Mouse (Mus musculus) midbrain, embryonic 13.5 days (tissue): ENCODE results near the gene Ppm1k. TPM values are rescaled to one million over a fixed set of nuclear protein-coding genes. Genes with fewer than 3 reads are reported as not detected.
"Not testable (repeated sequence)": the region's sequence is repeated elsewhere in the genome, so short reads cannot be mapped to it uniquely, and the experiment has no call there.

Experiments
- ATAC-seq: fragments of 200-750 bp; cut with Nextera tagmentation; 2 replicates; pipeline ENCODE4 v1.8.0; 2017; ENCODE audit warnings: mild to moderate bottlenecking, moderate TSS enrichment, moderate library complexity
- H3K27ac ChIP-seq: fragments of 300-500 bp; sonication (generic); 2 replicates; pipeline ENCODE4 v1.5.1; 2015; ENCODE audit warnings: inconsistent platforms, mild to moderate bottlenecking, moderate library complexity
- H3K27me3 ChIP-seq: fragments of 300-500 bp; sonication (generic); 2 replicates; pipeline ENCODE4 v1.6.1; 2015; ENCODE audit warnings: mild to moderate bottlenecking, inconsistent platforms
- H3K36me3 ChIP-seq: fragments of 300-500 bp; sonication (generic); 2 replicates; pipeline ENCODE4 v1.6.1; 2015; ENCODE audit warnings: mild to moderate bottlenecking, inconsistent platforms
- H3K4me1 ChIP-seq: fragments of 300-500 bp; sonication (generic); replicated peaks from 2 replicates; pipeline ENCODE4 v1.6.1; 2015; ENCODE audit warnings: inconsistent platforms
- H3K4me2 ChIP-seq: fragments of 300-500 bp; sonication (generic); replicated peaks from 2 replicates; pipeline ENCODE4 v1.6.1; 2015; ENCODE audit warnings: moderate library complexity, mild to moderate bottlenecking, inconsistent platforms
- H3K4me3 ChIP-seq: fragments of 300-500 bp; sonication (generic); replicated peaks from 2 replicates; pipeline ENCODE4 v1.5.1; 2015; ENCODE audit warnings: mild to moderate bottlenecking, inconsistent platforms
- H3K9ac ChIP-seq: fragments of 300-500 bp; sonication (generic); replicated peaks from 2 replicates; pipeline ENCODE4 v1.6.1; 2015; ENCODE audit warnings: mild to moderate bottlenecking, inconsistent platforms
- H3K9me3 ChIP-seq: fragments of 300-500 bp; sonication (generic); 2 replicates; pipeline ENCODE4 v1.6.1; 2016; ENCODE audit warnings: mild to moderate bottlenecking, inconsistent platforms
- WGBS: fragments of 180-500 bp; shearing (Covaris S2); methylation state at CpG from one replicate; pipeline ENCODE4 v1.1.7; 2015; 5-methylcytosine and 5-hydroxymethylcytosine counted together
- polyA plus RNA-seq: library from polyadenylated mRNA; unstranded; fragments of >200 nt; fragmentation: Nextera tagmentation; extraction: Ambion mirVana; gene quantifications from 2 replicates; pipeline ENCODE4 v1.2.1, GENCODE M21; 2015

Gene Ppm1k
- polyA plus RNA-seq, 1 experiment from 2014 or later: 7.5 TPM

- H3K4me3 ChIP-seq, H3K27me3 ChIP-seq, H3K9ac ChIP-seq, ATAC-seq, H3K27ac ChIP-seq, H3K9me3 ChIP-seq, H3K4me2 ChIP-seq, H3K4me1 ChIP-seq, H3K36me3 ChIP-seq: not testable (repeated sequence)
These were observed 8.3 kb upstream of the Ppm1k start for GRCm38 (mm10) chr6:57543591-57543990.

GRCm38 (mm10) chr6:57541737-57542335, 6.6 kb upstream of the Ppm1k start:
- Histone ChIP-seq H3K9ac (no peak overlapping the region), H3K27ac (no peak overlapping the region), H3K4me1 (no peaks in the 10 kb centered on the region), H3K4me2 (no peak overlapping the region), H3K36me3 (no peaks in the 10 kb centered on the region), H3K27me3 (no peaks in the 10 kb centered on the region), H3K9me3 (no peaks in the 10 kb centered on the region), H3K4me3 (no peak overlapping the region)
- WGBS: 80% methylated on average over 1 of the region's 1 CpGs
- no peak for ATAC-seq

GRCm38 (mm10) chr6:57540950-57541498, 5.8 kb upstream of the Ppm1k start:
- 81% methylated on average over 5 of the region's 5 CpGs for WGBS
- Histone ChIP-seq H3K36me3 (no peaks in the 10 kb centered on the region), H3K4me3 (no peak overlapping the region), H3K9ac (no peak overlapping the region), H3K4me2 (no peak overlapping the region), H3K27ac (no peak overlapping the region), H3K4me1 (0 out of 2 replicates have a peak, but pooled peaks cover under 1% of the 10 kb centered on the region), H3K27me3 (no peaks in the 10 kb centered on the region), H3K9me3 (no peaks in the 10 kb centered on the region)
- ATAC-seq: no peak

- ATAC-seq: no peak
- Histone ChIP-seq H3K27ac (no peak overlapping the region), H3K4me1 (peaks cover 13% of the 10 kb centered on the region), H3K27me3 (no peaks in the 10 kb centered on the region), H3K9me3 (no peaks in the 10 kb centered on the region), H3K4me2 (no peak overlapping the region), H3K36me3 (no peaks in the 10 kb centered on the region), H3K4me3 (no peak overlapping the region), H3K9ac (no peak overlapping the region)
- 91% methylated on average over 5 of the region's 5 CpGs for WGBS
These were observed 2.6 kb upstream of the Ppm1k start for GRCm38 (mm10) chr6:57537887-57538286.

- Histone ChIP-seq H3K27me3 (no peaks in the 10 kb centered on the region), H3K36me3 (no peaks in the 10 kb centered on the region), H3K9me3 (no peaks in the 10 kb centered on the region), H3K4me2 (peak overlapping the region; percentile 80), H3K4me3 (peak overlapping the region; percentile 86), H3K9ac (peak overlapping the region; percentile 60), H3K4me1 (peaks cover 13% of the 10 kb centered on the region), H3K27ac (peak overlapping the region; percentile 42)
- WGBS: 22% methylated on average over 14 of the region's 14 CpGs
- ATAC-seq: peak; percentile 59
These were observed 852 bp upstream of the Ppm1k start for GRCm38 (mm10) chr6:57535971-57536669.

- H3K36me3 ChIP-seq: no peaks in the 10 kb centered on the region
- peak overlapping the region; percentile 85 for H3K9ac ChIP-seq
- H3K4me3 ChIP-seq: peak overlapping the region; percentile 86
- H3K27me3 ChIP-seq: no peaks in the 10 kb centered on the region
- H3K27ac ChIP-seq: peak overlapping the region; percentile 57
- H3K4me2 ChIP-seq: peak overlapping the region; percentile 80
- ATAC-seq: peak; percentile 70
- WGBS: 1% methylated on average over 31 of the region's 31 CpGs
- no peaks in the 10 kb centered on the region for H3K9me3 ChIP-seq
- peaks cover 13% of the 10 kb centered on the region for H3K4me1 ChIP-seq
These were observed 519 bp downstream of the Ppm1k start for GRCm38 (mm10) chr6:57534611-57535286.

GRCm38 (mm10) chr6:57534231-57534610, 1.0 kb downstream of the Ppm1k start:
- H3K9me3 ChIP-seq: no peaks in the 10 kb centered on the region
- peaks cover 13% of the 10 kb centered on the region for H3K4me1 ChIP-seq
- peak overlapping the region; percentile 80 for H3K4me2 ChIP-seq
- no peak for ATAC-seq
- H3K9ac ChIP-seq: peak overlapping the region; percentile 85
- no peaks in the 10 kb centered on the region for H3K27me3 ChIP-seq
- peak overlapping the region; percentile 57 for H3K27ac ChIP-seq
- H3K36me3 ChIP-seq: no peaks in the 10 kb centered on the region
- 7% methylated on average over 8 of the region's 8 CpGs for WGBS
- peak overlapping the region; percentile 86 for H3K4me3 ChIP-seq

GRCm38 (mm10) chr6:57533410-57533809, 1.9 kb downstream of the Ppm1k start:
- no peaks in the 10 kb centered on the region for H3K9me3 ChIP-seq
- H3K27me3 ChIP-seq: no peaks in the 10 kb centered on the region
- H3K4me2 ChIP-seq: peak overlapping the region; percentile 80; the same call in 1 of the 2 replicates
- H3K9ac ChIP-seq: peak overlapping the region; percentile 85; the same call in 1 of the 2 replicates
- 75% methylated on average over 2 of the region's 2 CpGs for WGBS
- no peaks in the 10 kb centered on the region for H3K36me3 ChIP-seq
- H3K4me3 ChIP-seq: peak overlapping the region; percentile 86; the same call in 1 of the 2 replicates
- no peak for ATAC-seq
- H3K27ac ChIP-seq: no peak overlapping the region
- peaks cover 13% of the 10 kb centered on the region for H3K4me1 ChIP-seq

- H3K4me3 ChIP-seq: no peak overlapping the region
- H3K4me2 ChIP-seq: no peak overlapping the region
- H3K9ac ChIP-seq: no peak overlapping the region
- no peaks in the 10 kb centered on the region for H3K36me3 ChIP-seq
- no peaks in the 10 kb centered on the region for H3K27me3 ChIP-seq
- no peak overlapping the region for H3K27ac ChIP-seq
- no peaks in the 10 kb centered on the region for H3K9me3 ChIP-seq
- 92% methylated on average over 1 of the region's 1 CpGs for WGBS
- ATAC-seq: no peak
- H3K4me1 ChIP-seq: peaks cover 13% of the 10 kb centered on the region
These were observed 3.2 kb downstream of the Ppm1k start for GRCm38 (mm10) chr6:57532022-57532421.

GRCm38 (mm10) chr6:57531441-57531840, 3.8 kb downstream of the Ppm1k start:
- H3K36me3 ChIP-seq: no peaks in the 10 kb centered on the region
- no peak for ATAC-seq
- no peak overlapping the region for H3K9ac ChIP-seq
- WGBS: 77% methylated on average over 1 of the region's 1 CpGs
- no peak overlapping the region for H3K4me2 ChIP-seq
- H3K4me3 ChIP-seq: no peak overlapping the region
- H3K9me3 ChIP-seq: no peaks in the 10 kb centered on the region
- H3K4me1 ChIP-seq: peaks cover 13% of the 10 kb centered on the region
- no peak overlapping the region for H3K27ac ChIP-seq
- H3K27me3 ChIP-seq: no peaks in the 10 kb centered on the region

- Histone ChIP-seq H3K4me3 (no peak overlapping the region), H3K27me3 (no peaks in the 10 kb centered on the region), H3K4me1 (peaks cover 13% of the 10 kb centered on the region), H3K9ac (no peak overlapping the region), H3K36me3 (no peaks in the 10 kb centered on the region), H3K9me3 (no peaks in the 10 kb centered on the region), H3K27ac (no peak overlapping the region), H3K4me2 (no peak overlapping the region)
- 74% methylated on average over 4 of the region's 4 CpGs for WGBS
- no peak for ATAC-seq
These were observed 4.3 kb downstream of the Ppm1k start for GRCm38 (mm10) chr6:57531011-57531410.

GRCm38 (mm10) chr6:57529336-57529845, 5.9 kb downstream of the Ppm1k start:
- Histone ChIP-seq H3K4me1 (peaks cover 10% of the 10 kb centered on the region), H3K27ac (no peak overlapping the region), H3K4me3 (no peak overlapping the region), H3K9ac (no peak overlapping the region), H3K27me3 (no peaks in the 10 kb centered on the region), H3K9me3 (no peaks in the 10 kb centered on the region), H3K4me2 (no peak overlapping the region), H3K36me3 (peaks cover 4% of the 10 kb centered on the region; the same call in 1 of the 2 replicates)
- no peak for ATAC-seq
- 96% methylated on average over 1 of the region's 1 CpGs for WGBS
